Mouse (Mus musculus): ENCODE data around the gene Ilkap. TPM values are rescaled to one million over a fixed set of nuclear protein-coding genes. Genes with fewer than 3 reads are reported as not detected.

The Ilkap gene
- polyA plus RNA-seq, 1 experiment from 2014 or later, result 58.1 TPM

GRCm38 (mm10) chr1:91325488-91326042, 73.0 kb downstream of the Ilkap start:
- no peak overlapping the region for H3K9ac ChIP-seq (ENCODE audit: low read length)
- TF ChIP-seq CTCF (IDR thresholded peaks at IDR 0.05; ENCODE audit: low read depth), result no peak
- TF ChIP-seq EP300 (optimal IDR thresholded peaks at IDR 0.05), result no peak

GRCm38 (mm10) chr1:91324646-91325045, 74.0 kb downstream of the Ilkap start:
- WGBS, result 65% methylated on average over 2 of the region's 2 CpGs
- Histone ChIP-seq H3K4me2 (replicated peaks; ENCODE audit: low read depth) (no peak overlapping the region), H3K4me3 (ENCODE audit: low read depth, low read length) (no peak overlapping the region), H3K9me3 (ENCODE audit: control insufficient read depth, low read length) (no peaks in the 10 kb centered on the region), H3K4me1 (replicated peaks; ENCODE audit: control insufficient read depth, insufficient read depth) (no peaks in the 10 kb centered on the region), H3K36me3 (ENCODE audit: control insufficient read depth, insufficient read depth, low read length) (no peaks in the 10 kb centered on the region), H3K27me3 (ENCODE audit: control insufficient read depth, insufficient read depth, low read length) (no peaks in the 10 kb centered on the region), H3K9ac (ENCODE audit: low read length) (no peak overlapping the region), H3K27ac (replicated peaks) (no peak overlapping the region)
- DNase-seq (ENCODE audit: low spot score) (no peak), ATAC-seq (ENCODE audit: low FRiP score, low TSS enrichment) (no peak)
- TF ChIP-seq EP300 (optimal IDR thresholded peaks at IDR 0.05) (no peak), CTCF (IDR thresholded peaks at IDR 0.05; ENCODE audit: low read depth) (no peak)

More at GRCm38 (mm10) chr1:91325488-91326042, 73.0 kb downstream of the Ilkap start:
- Histone ChIP-seq H3K4me1 (replicated peaks; ENCODE audit: control insufficient read depth, insufficient read depth) (no peaks in the 10 kb centered on the region), H3K27me3 (ENCODE audit: control insufficient read depth, insufficient read depth, low read length) (no peaks in the 10 kb centered on the region), H3K9me3 (ENCODE audit: control insufficient read depth, low read length) (no peaks in the 10 kb centered on the region), H3K36me3 (ENCODE audit: control insufficient read depth, insufficient read depth, low read length) (no peaks in the 10 kb centered on the region), H3K4me2 (replicated peaks; ENCODE audit: low read depth) (no peak overlapping the region), H3K27ac (replicated peaks) (no peak overlapping the region), H3K4me3 (ENCODE audit: low read depth, low read length) (no peak overlapping the region)
- 73% methylated on average over 4 of the region's 4 CpGs for WGBS
- ATAC-seq (ENCODE audit: low FRiP score, low TSS enrichment), result no peak
- DNase-seq (ENCODE audit: low spot score), result no peak

Other genes starting within 250 kb of the Ilkap start
- 10.5 and 11.5 TPM in 2 replicates for gene Ramp1, start 219.0 kb downstream of the Ilkap start, polyA plus RNA-seq (2015; fragmentation: Nextera tagmentation; extraction: Ambion mirVana)
- gene Ube2f, start 148.5 kb downstream of the Ilkap start, polyA plus RNA-seq (2015; fragmentation: Nextera tagmentation; extraction: Ambion mirVana), result 56.9 and 61.7 TPM in 2 replicates
- 8.2 and 8.9 TPM in 2 replicates for gene Scly, start 100.5 kb downstream of the Ilkap start, polyA plus RNA-seq (2015; fragmentation: Nextera tagmentation; extraction: Ambion mirVana)
- 0.02 TPM in 1 of 2 replicates, not detected in the other for gene Espnl, start 76.7 kb downstream of the Ilkap start, polyA plus RNA-seq (2015; fragmentation: Nextera tagmentation; extraction: Ambion mirVana)
- gene Klhl30, start 47.8 kb downstream of the Ilkap start, polyA plus RNA-seq (2015; fragmentation: Nextera tagmentation; extraction: Ambion mirVana), result 0.61 and 0.80 TPM in 2 replicates
- 1.2 and 1.5 TPM in 2 replicates for gene Erfe, start 32.4 kb downstream of the Ilkap start, polyA plus RNA-seq (2015; fragmentation: Nextera tagmentation; extraction: Ambion mirVana)
- 40.7 and 43.1 TPM in 2 replicates for gene Hes6, start 15.2 kb upstream of the Ilkap start, polyA plus RNA-seq (2015; fragmentation: Nextera tagmentation; extraction: Ambion mirVana)
- gene Per2, start 60.5 kb upstream of the Ilkap start, polyA plus RNA-seq (2015; fragmentation: Nextera tagmentation; extraction: Ambion mirVana), result 2.4 and 2.8 TPM in 2 replicates
- gene Traf3ip1, start 95.8 kb upstream of the Ilkap start, polyA plus RNA-seq (2015; fragmentation: Nextera tagmentation; extraction: Ambion mirVana), result 3.0 and 3.1 TPM in 2 replicates
- gene Asb1, start 141.7 kb upstream of the Ilkap start, polyA plus RNA-seq (2015; fragmentation: Nextera tagmentation; extraction: Ambion mirVana), result 1.6 and 2.3 TPM in 2 replicates

Data from stomach, postnatal 0 days (tissue).